8 mouse cellular contexts compared by ENCODE assay signal in genomic region chr11:106980455-106980854, GRCm38 (mm10). TPM values are rescaled to one million over a fixed set of nuclear protein-coding genes. Genes with fewer than 3 reads are reported as not detected.
DNase-seq lines count a peak whose midpoint lies in the region; ATAC-seq and TF ChIP-seq lines count a peak whose summit lies in the region.

No protein-coding gene starts in this region.

- peak; percentile 44 to 47 for DNase-seq in urinary bladder, postnatal 36 days (ENCODE audit: low spot score in 2 of 2)
- DNase-seq in urinary bladder, adult 2 months (ENCODE audit: low spot score), result no peak
- peak; percentile 69 for DNase-seq in adrenal gland, postnatal 14 days
- peak; percentile 89 for DNase-seq in embryonic facial prominence, embryonic 11.5 days (ENCODE audit: low spot score)
- DNase-seq in left cerebral cortex, postnatal 14 days (ENCODE audit: low spot score in 2 of 2), result peak; percentile 74 to 79
- DNase-seq in spleen, adult 18-20 months, result no peak

- no peak for TF ChIP-seq POLR2A in olfactory bulb, adult 2 months (IDR thresholded peaks at IDR 0.05; ENCODE audit: insufficient read depth, low read depth, low read length)

- no peaks in the 10 kb centered on the region for H3K27me3 ChIP-seq in embryonic facial prominence, embryonic 11.5 days (ENCODE audit: control insufficient read depth, insufficient read depth, low read length)

- no peaks in the 10 kb centered on the region for H3K9me3 ChIP-seq in embryonic facial prominence, embryonic 11.5 days (replicated peaks; ENCODE audit: control insufficient read depth, low read length)

- no peaks in the 10 kb centered on the region for H3K36me3 ChIP-seq in embryonic facial prominence, embryonic 11.5 days (replicated peaks; ENCODE audit: control insufficient read depth, insufficient read depth, low read depth, low read length)

- H3K4me3 ChIP-seq in embryonic facial prominence, embryonic 11.5 days (ENCODE audit: low read depth, low read length), result no peak overlapping the region
- no peak overlapping the region for H3K4me3 ChIP-seq in olfactory bulb, adult 2 months (ENCODE audit: insufficient read depth, low read depth, low read length)

- intact Hi-C loops in left cerebral cortex, postnatal 14 days (cut with DNase I), result loop anchor here (5.0 kb wide), 1 partner anchor 133 kb away; no protein-coding TSS in a partner anchor

- TF ChIP-seq CTCF in olfactory bulb, adult 2 months (IDR thresholded peaks at IDR 0.05; ENCODE audit: insufficient read depth, low read depth, low read length), result peak; percentile 23; the same call in 1 of the 2 replicates

- no peak overlapping the region for H3K27ac ChIP-seq in embryonic facial prominence, embryonic 11.5 days (replicated peaks; ENCODE audit: low read depth, low read length)
- no peak overlapping the region for H3K27ac ChIP-seq in olfactory bulb, adult 2 months (ENCODE audit: insufficient read depth, low read depth, low read length)

- no peak overlapping the region for H3K9ac ChIP-seq in embryonic facial prominence, embryonic 11.5 days (replicated peaks; ENCODE audit: low read length)

- no peaks in the 10 kb centered on the region for H3K4me1 ChIP-seq in embryonic facial prominence, embryonic 11.5 days (ENCODE audit: control insufficient read depth, insufficient read depth, low read length)
- no peaks in the 10 kb centered on the region for H3K4me1 ChIP-seq in olfactory bulb, adult 2 months (ENCODE audit: control insufficient read depth, insufficient read depth, low read length)

- no peak for ATAC-seq in embryonic facial prominence, embryonic 11.5 days (replicated peaks; ENCODE audit: insufficient number of reproducible peaks, low FRiP score, low TSS enrichment, low read depth)
- ATAC-seq in inflammation-experienced regulatory T-cells, adult 6 months, result peak; percentile 50

- no peak overlapping the region for H3K4me2 ChIP-seq in embryonic facial prominence, embryonic 11.5 days (ENCODE audit: low read depth, low read length)

- 26% methylated on average over 7 of the region's 7 CpGs for WGBS in embryonic facial prominence, embryonic 11.5 days
- WGBS in olfactory bulb, adult 2 months, result 21% methylated on average over 7 of the region's 7 CpGs

RNA-seq across cellular contexts. Expression of gene Kpna2, which starts 18.9 kb away (rescaled TPM):
- 30.8 and 37.6 TPM in 2 replicates for polyA plus RNA-seq in urinary bladder, adult 2 months (2012; rRNA removed)
- 42.6 and 55.8 TPM in 2 replicates for total RNA-seq in adrenal gland, postnatal 14 days (2021)
- polyA plus RNA-seq in embryonic facial prominence, embryonic 11.5 days (2014; fragmentation: Nextera tagmentation; extraction: Ambion mirVana), result 673 and 680 TPM in 2 replicates
- 100 to 1,000 TPM; 112 to 274 (median 131) TPM for polyA plus RNA-seq in inflammation-experienced regulatory T-cells, adult 6 months (2017; shearing (Covaris generic))
- total RNA-seq in left cerebral cortex, postnatal 14 days (2021), result 10 to 100 TPM; 29.9 to 37.7 TPM
- polyA plus RNA-seq in olfactory bulb, adult 2 months (2012; ENCODE audit: insufficient read depth, insufficient read length, low replicate concordance, missing spikeins), result not detected in 2 replicates

RNA-seq across cellular contexts. Expression of gene 1810010H24Rik, which starts 45.0 kb away (rescaled TPM):
- 3.5 and 4.3 TPM in 2 replicates for polyA plus RNA-seq in urinary bladder, adult 2 months (2012; rRNA removed)
- 1.7 and 2.1 TPM in 2 replicates for total RNA-seq in adrenal gland, postnatal 14 days (2021)
- 1.8 and 3.4 TPM in 2 replicates for polyA plus RNA-seq in embryonic facial prominence, embryonic 11.5 days (2014; fragmentation: Nextera tagmentation; extraction: Ambion mirVana)
- polyA plus RNA-seq in inflammation-experienced regulatory T-cells, adult 6 months (2017; shearing (Covaris generic)), result 1 to 10 TPM in 1 of 3 experiments, under 1 TPM in 2; 0.75 to 1.1 (median 0.88) TPM
- 1 to 10 TPM; 2.7 to 3.8 TPM for total RNA-seq in left cerebral cortex, postnatal 14 days (2021)
- not detected in 2 replicates for polyA plus RNA-seq in olfactory bulb, adult 2 months (2012; ENCODE audit: insufficient read depth, insufficient read length, low replicate concordance, missing spikeins)

RNA-seq across cellular contexts. Expression of gene Smurf2, which starts 59.9 kb away (rescaled TPM):
- polyA plus RNA-seq in urinary bladder, adult 2 months (2012; rRNA removed), result 16.0 and 21.6 TPM in 2 replicates
- 37.5 and 39.8 TPM in 2 replicates for total RNA-seq in adrenal gland, postnatal 14 days (2021)
- 19.8 and 20.4 TPM in 2 replicates for polyA plus RNA-seq in embryonic facial prominence, embryonic 11.5 days (2014; fragmentation: Nextera tagmentation; extraction: Ambion mirVana)
- polyA plus RNA-seq in inflammation-experienced regulatory T-cells, adult 6 months (2017; shearing (Covaris generic)), result 10 to 100 TPM in 2 of 3 experiments, 1 to 10 TPM in 1; 8.4 to 25.2 (median 21.6) TPM
- 10 to 100 TPM; 24.6 to 28.1 TPM for total RNA-seq in left cerebral cortex, postnatal 14 days (2021)
- polyA plus RNA-seq in olfactory bulb, adult 2 months (2012; ENCODE audit: insufficient read depth, insufficient read length, low replicate concordance, missing spikeins), result not detected in 2 replicates

Comparison
In these comparisons a context has a peak if more than half of its experiments do, and no peak if none do; other contexts are left out.
1. DNase-seq: peak in urinary bladder, postnatal 36 days (2 of 2), adrenal gland, postnatal 14 days (single experiment), embryonic facial prominence, embryonic 11.5 days (single experiment) and left cerebral cortex, postnatal 14 days (2 of 2); none in urinary bladder, adult 2 months (single experiment) and spleen, adult 18-20 months (0 of 2).